Mouse (Mus musculus): ENCODE measurements around the gene Trpm8.

DNA sequence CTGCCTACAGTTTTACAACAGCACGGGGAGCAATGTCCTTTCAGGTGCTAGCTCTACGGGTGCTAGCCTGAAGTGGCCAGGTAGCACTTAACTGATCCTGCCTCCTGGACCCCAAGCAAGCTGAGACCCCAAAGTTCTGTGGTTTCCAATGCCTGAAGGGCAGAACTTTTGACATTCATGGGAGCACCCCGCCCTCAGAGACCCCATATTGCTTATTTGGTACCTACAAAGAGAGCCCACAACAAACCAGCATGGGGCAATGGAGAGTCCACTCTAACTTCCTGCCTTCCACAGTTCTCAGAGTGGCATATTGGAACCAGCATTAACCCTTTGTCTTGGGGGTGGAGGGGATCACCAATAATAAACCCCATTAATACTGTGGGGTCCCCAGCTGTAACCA lies 4.1 kb upstream of the Trpm8 start:
- TF ChIP-seq GATA1 (IDR thresholded peaks at IDR 0.05; ENCODE audit: low read length) = no peak
- no peak for TF ChIP-seq TAL1 (IDR thresholded peaks at IDR 0.05; ENCODE audit: low read length)
